Mouse (Mus musculus): ENCODE data around the gene Gm3424. TPM values are rescaled to one million over a fixed set of nuclear protein-coding genes. Genes with fewer than 3 reads are reported as not detected.
"Not testable (repeated sequence)": the region's sequence is repeated elsewhere in the genome, so short reads cannot be mapped to it uniquely, and the experiment has no call there.

Gm3424 gene
- not detected for total RNA-seq (2018; cell fraction: chromatin; rRNA removed)
- not detected for total RNA-seq (2018; cell fraction: cytosol; rRNA removed)
- not detected for total RNA-seq (2018; cell fraction: nucleus; rRNA removed)
- polyA plus RNA-seq (2018), result not detected in 3 replicates

- H3K27ac ChIP-seq; H3K36me3 ChIP-seq (ENCODE audit: inconsistent target); H3K4me3 ChIP-seq (ENCODE audit: inconsistent target); H3K79me2 ChIP-seq (ENCODE audit: inconsistent target): not testable (repeated sequence)
- no CpG with 5 or more reads among the region's 3 CpGs for WGBS (ENCODE audit: missing documents)
Measured at GRCm38 (mm10) chr14:5830229-5830628, at the start of gene Gm3424. TSS of gene Gm3424 (minus strand) at chr14:5830329.

DNA sequence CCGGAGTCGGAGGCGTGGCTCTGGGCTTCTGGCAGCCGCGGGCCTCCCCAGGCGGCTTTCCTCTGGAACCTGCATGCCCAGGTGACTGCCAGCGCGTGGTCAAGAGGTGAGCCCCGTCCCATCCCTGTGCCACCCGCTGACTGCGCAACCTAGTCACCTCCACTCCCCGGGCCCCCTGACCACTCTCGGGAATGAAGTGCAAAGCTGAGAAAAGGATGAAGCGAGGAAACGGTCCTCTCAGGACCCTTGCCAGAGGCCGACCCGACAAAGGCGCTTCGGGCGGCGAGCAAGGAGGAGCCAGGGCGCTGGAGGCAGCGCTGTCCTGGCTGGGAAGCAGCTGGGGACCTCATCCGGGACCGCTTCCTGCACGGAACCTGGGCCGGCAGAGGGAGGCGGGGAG is 49.7 kb upstream of the Gm3424 start:
- not testable (repeated sequence) for H3K36me3 ChIP-seq (ENCODE audit: inconsistent target); H3K27ac ChIP-seq; H3K4me3 ChIP-seq (ENCODE audit: inconsistent target); H3K79me2 ChIP-seq (ENCODE audit: inconsistent target)
- WGBS (ENCODE audit: missing documents), result 3% methylated on average over 12 of the region's 28 CpGs

DNA sequence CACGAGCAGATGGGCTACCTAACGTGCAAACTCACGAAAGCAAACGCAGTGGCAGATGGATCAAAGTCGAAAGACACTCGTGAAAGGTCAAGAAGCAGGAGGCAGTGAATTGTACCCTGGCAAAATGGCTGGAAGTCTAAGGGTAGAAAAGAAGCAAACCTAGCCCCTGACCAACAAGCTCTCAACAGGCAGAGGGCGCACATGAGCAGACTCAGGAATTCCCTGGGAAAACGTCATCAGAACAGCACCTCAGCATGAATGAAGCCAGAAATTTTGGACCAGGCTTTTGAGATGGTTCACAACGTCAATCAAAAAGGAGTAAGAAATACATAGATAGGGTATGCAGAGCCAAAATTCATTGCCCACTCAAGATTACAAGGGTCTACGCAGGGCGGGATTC is 49.0 kb upstream of the Gm3424 start:
- WGBS (ENCODE audit: missing documents), result no CpG with 5 or more reads among the region's 11 CpGs
- H3K36me3 ChIP-seq (ENCODE audit: inconsistent target); H3K27ac ChIP-seq; H3K4me3 ChIP-seq (ENCODE audit: inconsistent target); H3K79me2 ChIP-seq (ENCODE audit: inconsistent target): not testable (repeated sequence)

- H3K36me3 ChIP-seq (ENCODE audit: inconsistent target); H3K4me3 ChIP-seq (ENCODE audit: inconsistent target); H3K79me2 ChIP-seq (ENCODE audit: inconsistent target); H3K27ac ChIP-seq: not testable (repeated sequence)
- 92% methylated on average over 3 of the region's 3 CpGs for WGBS (ENCODE audit: missing documents)
Measured at GRCm38 (mm10) chr14:5855911-5856310, 25.8 kb upstream of the Gm3424 start.

DNA sequence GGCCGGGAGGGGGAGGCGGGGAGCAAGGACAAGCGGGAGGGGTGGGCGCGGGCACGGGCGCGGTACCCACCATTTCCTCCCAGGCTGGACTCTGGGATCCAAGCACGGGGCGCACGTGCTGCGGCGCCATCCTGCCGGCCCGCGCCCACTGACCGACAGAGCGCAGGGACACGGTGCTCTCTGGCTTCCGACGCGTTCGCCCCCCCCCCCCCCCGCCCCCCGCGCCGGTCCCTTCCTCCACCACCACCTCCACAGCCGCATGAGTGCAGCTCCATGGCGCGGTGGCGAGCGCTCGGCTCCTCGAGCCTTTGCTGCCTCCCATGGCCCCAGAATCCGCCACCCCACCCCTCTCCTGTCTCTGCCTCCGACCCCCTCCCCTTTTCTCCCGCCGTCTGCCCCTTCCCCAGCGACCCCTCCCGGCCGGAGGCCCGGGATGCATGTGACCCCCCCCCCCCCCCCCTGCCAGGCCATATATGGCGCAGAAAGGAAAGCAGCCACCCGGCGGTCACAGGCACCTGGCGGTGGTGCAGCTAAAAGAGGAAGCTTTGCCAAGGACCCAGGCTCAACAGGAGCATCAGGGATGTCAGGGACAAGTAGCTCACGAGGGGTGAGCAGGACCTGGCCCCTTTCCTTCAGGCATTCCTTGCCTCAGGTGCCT is 17.3 kb downstream of the Gm3424 start:
- not testable (repeated sequence) for H3K4me3 ChIP-seq (ENCODE audit: inconsistent target); H3K27ac ChIP-seq; H3K36me3 ChIP-seq (ENCODE audit: inconsistent target); H3K79me2 ChIP-seq (ENCODE audit: inconsistent target)
- WGBS (ENCODE audit: missing documents), result no CpG with 5 or more reads among the region's 47 CpGs

GRCm38 (mm10) chr14:5807882-5808281 is 22.2 kb downstream of the Gm3424 start, which contains the start of gene Gm3383:
TSS of gene Gm3383 (minus strand) at chr14:5807982.
- not testable (repeated sequence) for H3K79me2 ChIP-seq (ENCODE audit: inconsistent target); H3K27ac ChIP-seq; H3K36me3 ChIP-seq (ENCODE audit: inconsistent target); H3K4me3 ChIP-seq (ENCODE audit: inconsistent target)
- no CpG with 5 or more reads among the region's 3 CpGs for WGBS (ENCODE audit: missing documents)

Other genes with a start within 250 kb of the Gm3424 start
- gene Gm8265, start 197.3 kb downstream of the Gm3424 start, polyA plus RNA-seq (2018), result not detected in 3 replicates
- gene Gm9603, start 142.9 kb downstream of the Gm3424 start, polyA plus RNA-seq (2018), result not detected in 3 replicates
- gene Gm3373, start 88.8 kb downstream of the Gm3424 start, polyA plus RNA-seq (2018), result not detected in 3 replicates
- not detected in 3 replicates for gene Gm3383, start 22.3 kb downstream of the Gm3424 start, polyA plus RNA-seq (2018)
- gene Gm8237, start 50.1 kb upstream of the Gm3424 start, polyA plus RNA-seq (2018), result not detected in 3 replicates
- not detected in 3 replicates for gene Gm3248, start 131.4 kb upstream of the Gm3424 start, polyA plus RNA-seq (2018)
- not detected in 3 replicates for gene Gm3453, start 148.8 kb upstream of the Gm3424 start, polyA plus RNA-seq (2018)
- not detected in 3 replicates for gene Gm6337, start 227.9 kb upstream of the Gm3424 start, polyA plus RNA-seq (2018)

Data from macrophage (primary cell).